Mouse (Mus musculus) E14TG2a.4 (cell line): ENCODE measurements around the gene Zp2.

Experiments used
- CTCF ChIP-seq: conservative IDR thresholded peaks from 2 replicates; pipeline ENCODE4 v1.5.1; 2014; ENCODE audit warnings: low read length
- NANOG ChIP-seq: IDR thresholded peaks from 2 replicates; pipeline ENCODE4 v1.6.1; 2014; ENCODE audit warnings: borderline replicate concordance, low read length, mixed read lengths

GRCm38 (mm10) chr7:120145191-120145590 is at the start of gene Zp2:
- TF ChIP-seq CTCF: no peak
- TF ChIP-seq NANOG: no peak
